Mouse (Mus musculus): ENCODE measurements around the gene Olfr1368. TPM values are rescaled to one million over a fixed set of nuclear protein-coding genes. Genes with fewer than 3 reads are reported as not detected.
"Not testable (repeated sequence)": the region's sequence is repeated elsewhere in the genome, so short reads cannot be mapped to it uniquely, and the experiment has no call there.

Olfr1368 gene
- polyA plus RNA-seq, 1 experiment: not detected

- TF ChIP-seq POLR2A (IDR thresholded peaks at IDR 0.05; ENCODE audit: low read depth, low read length) (no peak), CTCF (IDR thresholded peaks at IDR 0.05; ENCODE audit: extremely low read depth, insufficient read length, insufficient replicate concordance, low read depth, low read length) (no peak)
- 66% methylated on average over 4 of the region's 4 CpGs for WGBS
- H3K4me3 ChIP-seq (ENCODE audit: low read depth, low read length): no peak overlapping the region
- H3K27ac ChIP-seq (ENCODE audit: insufficient read depth, low read depth, low read length): no peak overlapping the region
- H3K27me3 ChIP-seq (ENCODE audit: control insufficient read depth, insufficient read depth, low read length): no peaks in the 10 kb centered on the region
- H3K36me3 ChIP-seq (ENCODE audit: control insufficient read depth, insufficient read depth, low read length): no peaks in the 10 kb centered on the region
- no peaks in the 10 kb centered on the region for H3K4me1 ChIP-seq (ENCODE audit: control insufficient read depth, insufficient read depth, insufficient read length, low read length)
Observed at GRCm38 (mm10) chr13:21114121-21114520, 31.5 kb downstream of the Olfr1368 start.

GRCm38 (mm10) chr13:21111183-21111582, 34.5 kb downstream of the Olfr1368 start, which contains the start of gene Olfr1369-ps1:
Gene Olfr1369-ps1, plus strand, starts transcription at chr13:21111483.
- WGBS: 71% methylated on average over 3 of the region's 3 CpGs
- not testable (repeated sequence) for H3K36me3 ChIP-seq (ENCODE audit: control insufficient read depth, insufficient read depth, low read length); H3K27ac ChIP-seq (ENCODE audit: insufficient read depth, low read depth, low read length); H3K27me3 ChIP-seq (ENCODE audit: control insufficient read depth, insufficient read depth, low read length); H3K4me1 ChIP-seq (ENCODE audit: control insufficient read depth, insufficient read depth, insufficient read length, low read length); H3K4me3 ChIP-seq (ENCODE audit: low read depth, low read length)

GRCm38 (mm10) chr13:21110441-21110840, 35.2 kb downstream of the Olfr1368 start:
- TF ChIP-seq CTCF (IDR thresholded peaks at IDR 0.05; ENCODE audit: extremely low read depth, insufficient read length, insufficient replicate concordance, low read depth, low read length) (no peak), POLR2A (IDR thresholded peaks at IDR 0.05; ENCODE audit: low read depth, low read length) (no peak)
- WGBS: 87% methylated on average over 6 of the region's 6 CpGs

GRCm38 (mm10) chr13:21109759-21110158, 35.9 kb downstream of the Olfr1368 start:
- WGBS: 86% methylated on average over 3 of the region's 3 CpGs
- TF ChIP-seq POLR2A (IDR thresholded peaks at IDR 0.05; ENCODE audit: low read depth, low read length): no peak
- TF ChIP-seq CTCF (IDR thresholded peaks at IDR 0.05; ENCODE audit: extremely low read depth, insufficient read length, insufficient replicate concordance, low read depth, low read length): no peak
- no peaks in the 10 kb centered on the region for H3K36me3 ChIP-seq (ENCODE audit: control insufficient read depth, insufficient read depth, low read length)
- H3K27ac ChIP-seq (ENCODE audit: insufficient read depth, low read depth, low read length): no peak overlapping the region
- H3K4me1 ChIP-seq (ENCODE audit: control insufficient read depth, insufficient read depth, insufficient read length, low read length): no peaks in the 10 kb centered on the region
- no peaks in the 10 kb centered on the region for H3K27me3 ChIP-seq (ENCODE audit: control insufficient read depth, insufficient read depth, low read length)
- H3K4me3 ChIP-seq (ENCODE audit: low read depth, low read length): no peak overlapping the region

More at GRCm38 (mm10) chr13:21110441-21110840, 35.2 kb downstream of the Olfr1368 start:
- no peak overlapping the region for H3K4me3 ChIP-seq (ENCODE audit: low read depth, low read length)
- no peaks in the 10 kb centered on the region for H3K36me3 ChIP-seq (ENCODE audit: control insufficient read depth, insufficient read depth, low read length)
- H3K27me3 ChIP-seq (ENCODE audit: control insufficient read depth, insufficient read depth, low read length): no peaks in the 10 kb centered on the region
- H3K27ac ChIP-seq (ENCODE audit: insufficient read depth, low read depth, low read length): no peak overlapping the region
- no peaks in the 10 kb centered on the region for H3K4me1 ChIP-seq (ENCODE audit: control insufficient read depth, insufficient read depth, insufficient read length, low read length)

Other genes with a start within 250 kb of the Olfr1368 start
- gene Olfr1370, start 70.9 kb downstream of the Olfr1368 start, polyA plus RNA-seq (2012; rRNA removed): not detected in 2 replicates
- gene Olfr1369-ps1, start 34.4 kb downstream of the Olfr1368 start, polyA plus RNA-seq (2012; rRNA removed): not detected in 2 replicates
- gene Olfr263, start 16.2 kb downstream of the Olfr1368 start, polyA plus RNA-seq (2012; rRNA removed): not detected in 2 replicates
- gene Trim27, start 33.6 kb upstream of the Olfr1368 start, polyA plus RNA-seq (2012; rRNA removed): 34.0 and 46.4 TPM in 2 replicates
- not detected in 2 replicates for gene Gpx5, start 146.9 kb upstream of the Olfr1368 start, polyA plus RNA-seq (2012; rRNA removed)
- gene Gpx6, start 166.3 kb upstream of the Olfr1368 start, polyA plus RNA-seq (2012; rRNA removed): not detected in 2 replicates
- not detected in 2 replicates for gene Olfr1367, start 201.0 kb upstream of the Olfr1368 start, polyA plus RNA-seq (2012; rRNA removed)
- gene Zscan12, start 217.0 kb upstream of the Olfr1368 start, polyA plus RNA-seq (2012; rRNA removed): 0.13 and 0.38 TPM in 2 replicates

Data from small intestine, adult 2 months (tissue).